Mouse (Mus musculus): ENCODE measurements around the gene Plekha7. TPM values are rescaled to one million over a fixed set of nuclear protein-coding genes. Genes with fewer than 3 reads are reported as not detected.

Plekha7 gene
- polyA plus RNA-seq, 1 experiment from 2014 or later, result 27.7 TPM

- H3K4me3 ChIP-seq, result no peak overlapping the region
- DNase-seq (ENCODE audit: extremely low spot score, low spot score), result no peak
- H3K27me3 ChIP-seq (ENCODE audit: poor library complexity, severe bottlenecking), result no peaks in the 10 kb centered on the region; the same call in 1 of the 2 replicates
- H3K36me3 ChIP-seq (replicated peaks), result no peaks in the 10 kb centered on the region
- H3K4me1 ChIP-seq, result peaks cover 56% of the 10 kb centered on the region
- H3K9me3 ChIP-seq, result no peaks in the 10 kb centered on the region
- WGBS, result 72% methylated on average over 4 of the region's 4 CpGs
- no peak overlapping the region for H3K27ac ChIP-seq
Observed at GRCm38 (mm10) chr7:116260826-116261615, 47.2 kb downstream of the Plekha7 start.

GRCm38 (mm10) chr7:116258464-116259185 lies 49.6 kb downstream of the Plekha7 start:
- WGBS, result 89% methylated on average over 17 of the region's 17 CpGs
- H3K4me1 ChIP-seq, result peaks cover 32% of the 10 kb centered on the region
- H3K27me3 ChIP-seq (ENCODE audit: poor library complexity, severe bottlenecking), result no peaks in the 10 kb centered on the region; the same call in 1 of the 2 replicates
- no peak for DNase-seq (ENCODE audit: extremely low spot score, low spot score)
- H3K4me3 ChIP-seq, result no peak overlapping the region
- H3K27ac ChIP-seq, result no peak overlapping the region
- no peaks in the 10 kb centered on the region for H3K9me3 ChIP-seq
- no peaks in the 10 kb centered on the region for H3K36me3 ChIP-seq (replicated peaks)

- no peak overlapping the region for H3K4me3 ChIP-seq
- WGBS, result 94% methylated on average over 10 of the region's 10 CpGs
- no peak overlapping the region for H3K27ac ChIP-seq
- no peak for DNase-seq (ENCODE audit: extremely low spot score, low spot score)
- peaks cover 26% of the 10 kb centered on the region for H3K4me1 ChIP-seq
- H3K36me3 ChIP-seq (replicated peaks), result no peaks in the 10 kb centered on the region
- H3K27me3 ChIP-seq (ENCODE audit: poor library complexity, severe bottlenecking), result no peaks in the 10 kb centered on the region
- no peaks in the 10 kb centered on the region for H3K9me3 ChIP-seq
Observed at GRCm38 (mm10) chr7:116257953-116258352, 50.2 kb downstream of the Plekha7 start.

- Histone ChIP-seq H3K9me3 (no peaks in the 10 kb centered on the region), H3K27me3 (ENCODE audit: poor library complexity, severe bottlenecking) (no peaks in the 10 kb centered on the region), H3K4me1 (peaks cover 3% of the 10 kb centered on the region; the same call in 1 of the 2 replicates), H3K27ac (no peak overlapping the region), H3K36me3 (replicated peaks) (no peaks in the 10 kb centered on the region), H3K4me3 (no peak overlapping the region)
- 90% methylated on average over 5 of the region's 5 CpGs for WGBS
- no peak for DNase-seq (ENCODE audit: extremely low spot score, low spot score)
Observed at GRCm38 (mm10) chr7:116255664-116256063, 52.5 kb downstream of the Plekha7 start.

- 97% methylated on average over 5 of the region's 5 CpGs for WGBS
- no peak for DNase-seq (ENCODE audit: extremely low spot score, low spot score)
- no peaks in the 10 kb centered on the region for H3K27me3 ChIP-seq (ENCODE audit: poor library complexity, severe bottlenecking)
- no peak overlapping the region for H3K4me3 ChIP-seq
- no peaks in the 10 kb centered on the region for H3K36me3 ChIP-seq (replicated peaks)
- H3K4me1 ChIP-seq, result no peaks in the 10 kb centered on the region
- H3K9me3 ChIP-seq, result no peaks in the 10 kb centered on the region
- H3K27ac ChIP-seq, result no peak overlapping the region
Observed at GRCm38 (mm10) chr7:116254660-116255059, 53.5 kb downstream of the Plekha7 start.

GRCm38 (mm10) chr7:116252470-116252869 lies 55.7 kb downstream of the Plekha7 start:
- Histone ChIP-seq H3K4me1 (peaks cover 5% of the 10 kb centered on the region), H3K27ac (no peak overlapping the region), H3K9me3 (peaks cover 5% of the 10 kb centered on the region; the same call in 1 of the 2 replicates), H3K36me3 (replicated peaks) (peaks cover 7% of the 10 kb centered on the region), H3K4me3 (no peak overlapping the region), H3K27me3 (ENCODE audit: poor library complexity, severe bottlenecking) (no peaks in the 10 kb centered on the region)
- WGBS, result 88% methylated on average over 4 of the region's 4 CpGs
- no peak for DNase-seq (ENCODE audit: extremely low spot score, low spot score)

- peaks cover 7% of the 10 kb centered on the region for H3K36me3 ChIP-seq (replicated peaks)
- no peak overlapping the region for H3K4me3 ChIP-seq
- H3K27me3 ChIP-seq (ENCODE audit: poor library complexity, severe bottlenecking), result no peaks in the 10 kb centered on the region
- 92% methylated on average over 3 of the region's 3 CpGs for WGBS
- H3K27ac ChIP-seq, result no peak overlapping the region
- H3K9me3 ChIP-seq, result peaks cover 5% of the 10 kb centered on the region; the same call in 1 of the 2 replicates
- H3K4me1 ChIP-seq, result peaks cover 14% of the 10 kb centered on the region
- DNase-seq (ENCODE audit: extremely low spot score, low spot score), result no peak
Observed at GRCm38 (mm10) chr7:116251516-116251915, 56.7 kb downstream of the Plekha7 start.

GRCm38 (mm10) chr7:116248536-116248935 lies 59.6 kb downstream of the Plekha7 start:
- 93% methylated on average over 11 of the region's 11 CpGs for WGBS
- H3K4me1 ChIP-seq, result peaks cover 39% of the 10 kb centered on the region
- no peak overlapping the region for H3K27ac ChIP-seq
- peaks cover 7% of the 10 kb centered on the region for H3K36me3 ChIP-seq (replicated peaks)
- DNase-seq (ENCODE audit: extremely low spot score, low spot score), result no peak
- no peaks in the 10 kb centered on the region for H3K27me3 ChIP-seq (ENCODE audit: poor library complexity, severe bottlenecking)
- H3K4me3 ChIP-seq, result no peak overlapping the region
- H3K9me3 ChIP-seq, result peaks cover 5% of the 10 kb centered on the region; the same call in 1 of the 2 replicates

GRCm38 (mm10) chr7:116247377-116247729 lies 60.8 kb downstream of the Plekha7 start:
- peaks cover 7% of the 10 kb centered on the region for H3K36me3 ChIP-seq (replicated peaks)
- 16% methylated on average over 7 of the region's 7 CpGs for WGBS
- no peak overlapping the region for H3K27ac ChIP-seq
- H3K9me3 ChIP-seq, result peaks cover 5% of the 10 kb centered on the region; the same call in 1 of the 2 replicates
- peak; percentile 50 for DNase-seq (ENCODE audit: extremely low spot score, low spot score)
- H3K4me3 ChIP-seq, result no peak overlapping the region
- peaks cover 40% of the 10 kb centered on the region for H3K4me1 ChIP-seq
- no peaks in the 10 kb centered on the region for H3K27me3 ChIP-seq (ENCODE audit: poor library complexity, severe bottlenecking)

GRCm38 (mm10) chr7:116246696-116247376 lies 61.3 kb downstream of the Plekha7 start:
- Histone ChIP-seq H3K4me1 (peaks cover 45% of the 10 kb centered on the region), H3K9me3 (peaks cover 5% of the 10 kb centered on the region; the same call in 1 of the 2 replicates), H3K36me3 (replicated peaks) (peaks cover 7% of the 10 kb centered on the region), H3K4me3 (peak overlapping the region; percentile 14; the same call in 1 of the 2 replicates), H3K27ac (peak overlapping the region; percentile 58; the same call in 1 of the 2 replicates), H3K27me3 (ENCODE audit: poor library complexity, severe bottlenecking) (no peaks in the 10 kb centered on the region)
- DNase-seq (ENCODE audit: extremely low spot score, low spot score), result no peak
- WGBS, result 48% methylated on average over 15 of the region's 15 CpGs

GRCm38 (mm10) chr7:116245815-116246695 lies 62.1 kb downstream of the Plekha7 start:
- no peak for DNase-seq (ENCODE audit: extremely low spot score, low spot score)
- Histone ChIP-seq H3K9me3 (peaks cover 5% of the 10 kb centered on the region; the same call in 1 of the 2 replicates), H3K4me3 (peak overlapping the region; percentile 14; the same call in 1 of the 2 replicates), H3K36me3 (replicated peaks) (peaks cover 7% of the 10 kb centered on the region), H3K27ac (peak overlapping the region; percentile 58; the same call in 1 of the 2 replicates), H3K27me3 (ENCODE audit: poor library complexity, severe bottlenecking) (no peaks in the 10 kb centered on the region), H3K4me1 (peaks cover 53% of the 10 kb centered on the region)
- 48% methylated on average over 15 of the region's 15 CpGs for WGBS

All from forebrain, embryonic 10.5 days (tissue).